Mouse (Mus musculus): ENCODE measurements around the gene Npat. TPM values are rescaled to one million over a fixed set of nuclear protein-coding genes. Genes with fewer than 3 reads are reported as not detected.
A peak's percentile ranks its signal among the peaks of the same experiment; 100 is the strongest.

The Npat gene
- polyA plus RNA-seq, 1 experiment from 2014 or later, result 22.8 TPM

DNA sequence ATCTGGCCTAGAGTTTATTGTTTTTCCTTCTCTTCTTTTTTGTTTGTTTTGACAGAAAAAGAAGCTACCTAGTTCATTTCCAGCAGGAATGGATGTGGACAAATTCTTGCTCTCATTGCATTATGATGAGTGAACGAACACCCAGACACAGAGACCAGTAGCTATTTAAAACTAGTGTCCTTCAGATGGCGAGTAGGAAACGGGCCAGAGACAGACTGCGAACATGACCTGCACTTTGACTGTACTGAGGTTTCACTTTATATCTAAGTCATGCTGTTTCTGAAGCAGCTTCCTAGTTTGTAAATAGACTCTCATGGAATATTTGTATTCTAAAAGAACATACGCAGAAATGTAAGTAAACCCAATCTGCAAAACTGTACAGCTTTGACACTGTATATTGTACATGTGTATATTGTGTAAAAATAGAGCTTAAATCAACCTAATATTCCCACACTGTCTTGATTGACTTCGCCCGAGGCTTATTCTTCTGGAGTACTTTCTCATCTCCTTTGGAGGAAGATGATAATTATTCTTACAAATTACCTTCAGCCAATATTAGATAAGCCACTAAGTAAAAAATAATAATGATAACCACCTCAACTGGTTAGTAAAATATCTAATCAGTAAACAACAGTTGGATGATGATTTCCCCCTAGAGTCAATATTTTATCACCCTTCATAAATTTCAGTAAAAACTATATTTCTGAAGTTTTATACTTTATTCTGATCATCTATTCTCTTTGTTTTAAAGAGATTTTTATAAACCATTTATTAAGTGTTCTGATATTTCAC is 35.9 kb downstream of the Npat start:
- no peak overlapping the region for H3K4me3 ChIP-seq (ENCODE audit: low read depth, low read length)
- 88% methylated on average over 7 of the region's 7 CpGs for WGBS
- no peak overlapping the region for H3K9ac ChIP-seq (ENCODE audit: low read length)
- H3K4me2 ChIP-seq (ENCODE audit: low read length), result no peak overlapping the region
- DNase-seq (ENCODE audit: low spot score) (no peak), ATAC-seq (replicated peaks; ENCODE audit: low FRiP score, low TSS enrichment, low read depth) (no peak)
- H3K27me3 ChIP-seq (replicated peaks; ENCODE audit: control insufficient read depth, insufficient read depth, low read length), result no peaks in the 10 kb centered on the region
- no peak overlapping the region for H3K27ac ChIP-seq (ENCODE audit: low read depth)
- H3K9me3 ChIP-seq (ENCODE audit: control insufficient read depth, low read length), result no peaks in the 10 kb centered on the region
- H3K4me1 ChIP-seq (replicated peaks; ENCODE audit: control insufficient read depth, insufficient read depth, low read length), result no peaks in the 10 kb centered on the region
- peaks cover 72% of the 10 kb centered on the region for H3K36me3 ChIP-seq (ENCODE audit: control insufficient read depth, insufficient read depth, low read length)

DNA sequence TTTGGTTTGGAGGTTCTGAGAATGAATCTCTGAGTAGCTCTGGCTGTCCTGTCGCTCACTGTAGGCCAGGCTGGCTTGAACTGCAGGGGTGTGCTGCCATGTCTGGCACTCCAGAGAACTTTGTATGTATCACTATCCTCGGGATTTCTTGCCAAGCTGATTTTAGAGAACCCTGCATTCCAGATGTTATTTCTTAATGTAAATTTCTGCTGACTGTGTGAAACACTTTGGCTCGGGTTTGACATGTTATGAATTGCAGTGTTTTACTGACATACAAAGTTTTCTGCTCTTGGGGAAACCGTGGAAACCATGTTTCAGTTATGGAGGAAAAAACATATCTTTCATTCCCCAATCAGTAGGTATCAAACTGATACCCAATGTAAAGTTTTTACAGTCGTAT is 38.9 kb downstream of the Npat start:
- no peak overlapping the region for H3K27ac ChIP-seq (ENCODE audit: low read depth)
- no peak overlapping the region for H3K4me2 ChIP-seq (ENCODE audit: low read length)
- H3K9ac ChIP-seq (ENCODE audit: low read length), result no peak overlapping the region
- WGBS, result 69% methylated on average over 5 of the region's 5 CpGs
- H3K4me3 ChIP-seq (ENCODE audit: low read depth, low read length), result no peak overlapping the region
- H3K27me3 ChIP-seq (replicated peaks; ENCODE audit: control insufficient read depth, insufficient read depth, low read length), result no peaks in the 10 kb centered on the region
- ATAC-seq (replicated peaks; ENCODE audit: low FRiP score, low TSS enrichment, low read depth), result no peak
- no peak for DNase-seq (ENCODE audit: low spot score)
- H3K9me3 ChIP-seq (ENCODE audit: control insufficient read depth, low read length), result no peaks in the 10 kb centered on the region
- H3K4me1 ChIP-seq (replicated peaks; ENCODE audit: control insufficient read depth, insufficient read depth, low read length), result no peaks in the 10 kb centered on the region
- peaks cover 76% of the 10 kb centered on the region for H3K36me3 ChIP-seq (ENCODE audit: control insufficient read depth, insufficient read depth, low read length)

DNA sequence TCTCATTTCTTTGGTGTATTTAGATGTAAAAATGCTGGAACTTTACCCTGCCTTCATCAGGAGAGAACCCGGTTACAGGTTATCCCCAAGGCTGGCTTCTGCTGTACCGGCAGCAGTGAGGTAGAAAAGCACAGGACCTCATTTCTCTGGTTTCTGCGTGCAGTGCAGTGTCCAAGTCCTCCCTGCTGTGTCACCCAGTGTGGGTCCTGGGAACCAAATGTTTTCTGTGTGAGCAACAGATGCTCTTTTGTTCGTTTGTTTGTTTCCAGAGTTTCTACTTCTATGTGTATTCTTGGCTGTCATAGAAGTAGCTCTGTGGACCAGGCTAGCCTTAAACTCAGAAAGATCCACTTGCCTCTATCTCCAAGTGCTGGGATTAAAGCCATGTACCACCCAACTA is 45.0 kb downstream of the Npat start:
- Histone ChIP-seq H3K4me1 (replicated peaks; ENCODE audit: control insufficient read depth, insufficient read depth, low read length) (no peaks in the 10 kb centered on the region), H3K9ac (ENCODE audit: low read length) (no peak overlapping the region), H3K4me2 (ENCODE audit: low read length) (no peak overlapping the region), H3K9me3 (ENCODE audit: control insufficient read depth, low read length) (no peaks in the 10 kb centered on the region), H3K27ac (ENCODE audit: low read depth) (no peak overlapping the region), H3K36me3 (ENCODE audit: control insufficient read depth, insufficient read depth, low read length) (peaks cover 87% of the 10 kb centered on the region), H3K4me3 (ENCODE audit: low read depth, low read length) (no peak overlapping the region), H3K27me3 (replicated peaks; ENCODE audit: control insufficient read depth, insufficient read depth, low read length) (no peaks in the 10 kb centered on the region)
- no peak for ATAC-seq (replicated peaks; ENCODE audit: low FRiP score, low TSS enrichment, low read depth)
- WGBS, result 88% methylated on average over 4 of the region's 4 CpGs
- no peak for DNase-seq (ENCODE audit: low spot score)

DNA sequence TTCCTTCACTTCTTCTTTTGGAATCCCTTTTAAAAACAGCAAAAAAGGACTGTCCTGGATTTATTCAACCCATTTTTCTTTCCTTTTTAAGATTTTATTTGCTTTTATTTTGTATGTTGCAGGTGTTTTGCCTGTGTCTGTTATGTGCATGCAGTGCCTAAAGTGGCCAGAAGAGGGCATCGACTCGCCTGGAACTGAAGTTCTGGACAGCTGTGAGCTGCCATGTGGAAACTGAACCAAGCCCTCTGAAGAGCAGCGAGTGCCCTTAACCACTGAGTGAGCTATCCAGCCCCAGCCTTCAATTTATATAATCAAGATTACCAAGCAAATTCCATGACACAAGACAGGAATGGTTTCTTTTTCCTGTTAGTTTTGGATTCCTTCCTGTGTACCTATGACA is 57.9 kb downstream of the Npat start:
- Histone ChIP-seq H3K4me3 (ENCODE audit: low read depth, low read length) (no peak overlapping the region), H3K36me3 (ENCODE audit: control insufficient read depth, insufficient read depth, low read length) (peaks cover 29% of the 10 kb centered on the region), H3K9ac (ENCODE audit: low read length) (no peak overlapping the region), H3K9me3 (ENCODE audit: control insufficient read depth, low read length) (no peaks in the 10 kb centered on the region), H3K4me2 (ENCODE audit: low read length) (no peak overlapping the region), H3K27ac (ENCODE audit: low read depth) (no peak overlapping the region), H3K27me3 (replicated peaks; ENCODE audit: control insufficient read depth, insufficient read depth, low read length) (no peaks in the 10 kb centered on the region), H3K4me1 (replicated peaks; ENCODE audit: control insufficient read depth, insufficient read depth, low read length) (no peaks in the 10 kb centered on the region)
- 0 out of 2 replicates have a peak, but pooled peaks have one; percentile 40 for ATAC-seq (replicated peaks; ENCODE audit: low FRiP score, low TSS enrichment, low read depth)
- peak; percentile 81 for DNase-seq (ENCODE audit: low spot score)
- WGBS, result 9% methylated on average over 3 of the region's 3 CpGs

DNA sequence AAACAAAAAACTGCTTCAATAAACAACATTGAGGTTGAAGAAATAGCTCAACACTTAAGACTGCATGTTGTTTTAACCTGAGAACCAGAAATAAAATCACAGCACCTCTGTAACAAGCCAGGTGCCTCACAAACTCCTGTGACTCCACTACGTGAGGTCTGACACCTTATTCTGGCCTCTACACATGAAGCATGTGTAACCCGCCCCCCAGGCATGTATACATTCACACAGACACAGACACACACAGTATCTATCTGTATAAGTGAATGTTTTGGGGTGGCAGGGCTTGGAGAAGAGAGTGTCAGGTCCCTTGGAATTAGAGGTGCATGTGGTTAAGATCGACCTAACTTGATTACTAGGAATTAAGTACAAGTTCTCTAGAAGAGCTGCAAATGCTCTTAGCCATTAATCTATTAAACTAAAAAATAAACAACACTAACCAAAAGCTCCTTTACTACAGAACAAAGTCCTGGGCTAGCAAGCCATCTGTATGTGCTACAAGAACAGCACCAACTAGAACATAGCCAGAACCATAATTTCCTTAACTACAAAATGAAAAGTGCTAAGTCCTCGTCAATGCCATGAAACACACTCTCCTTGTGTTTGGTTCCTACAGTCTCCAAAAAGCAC is 60.2 kb downstream of the Npat start:
- peak; percentile 34 for DNase-seq (ENCODE audit: low spot score)
- H3K27ac ChIP-seq (ENCODE audit: low read depth), result no peak overlapping the region
- H3K27me3 ChIP-seq (replicated peaks; ENCODE audit: control insufficient read depth, insufficient read depth, low read length), result no peaks in the 10 kb centered on the region
- ATAC-seq (replicated peaks; ENCODE audit: low FRiP score, low TSS enrichment, low read depth), result no peak
- no peak overlapping the region for H3K4me2 ChIP-seq (ENCODE audit: low read length)
- no peak overlapping the region for H3K4me3 ChIP-seq (ENCODE audit: low read depth, low read length)
- peaks cover 4% of the 10 kb centered on the region for H3K4me1 ChIP-seq (replicated peaks; ENCODE audit: control insufficient read depth, insufficient read depth, low read length)
- H3K9ac ChIP-seq (ENCODE audit: low read length), result no peak overlapping the region
- no peaks in the 10 kb centered on the region for H3K9me3 ChIP-seq (ENCODE audit: control insufficient read depth, low read length)
- 89% methylated on average over 4 of the region's 4 CpGs for WGBS
- H3K36me3 ChIP-seq (ENCODE audit: control insufficient read depth, insufficient read depth, low read length), result peaks cover 27% of the 10 kb centered on the region

DNA sequence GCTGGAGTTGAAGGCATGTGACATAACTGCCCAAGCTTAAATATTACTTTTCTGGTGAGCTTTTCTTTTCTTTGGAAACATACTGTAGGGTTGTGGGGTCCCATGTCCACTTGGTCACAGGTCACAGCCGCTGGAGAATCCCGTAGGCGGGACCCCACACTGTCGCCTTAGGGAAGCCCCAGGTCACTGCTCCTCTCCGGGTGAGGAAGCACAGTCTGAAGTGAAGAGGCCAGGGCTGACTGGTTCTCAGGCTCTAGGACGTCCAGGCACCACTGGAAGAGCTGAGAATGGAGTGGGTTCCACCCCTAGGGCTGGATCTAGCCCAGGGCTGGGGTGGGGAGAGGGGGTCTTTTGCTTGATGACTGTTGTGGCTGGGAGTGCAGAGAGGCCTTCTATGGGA is 61.8 kb downstream of the Npat start:
- Histone ChIP-seq H3K4me3 (ENCODE audit: low read depth, low read length) (no peak overlapping the region), H3K9ac (ENCODE audit: low read length) (no peak overlapping the region), H3K36me3 (ENCODE audit: control insufficient read depth, insufficient read depth, low read length) (peaks cover 14% of the 10 kb centered on the region), H3K4me1 (replicated peaks; ENCODE audit: control insufficient read depth, insufficient read depth, low read length) (peaks cover 11% of the 10 kb centered on the region), H3K27me3 (replicated peaks; ENCODE audit: control insufficient read depth, insufficient read depth, low read length) (no peaks in the 10 kb centered on the region), H3K4me2 (ENCODE audit: low read length) (no peak overlapping the region), H3K9me3 (ENCODE audit: control insufficient read depth, low read length) (no peaks in the 10 kb centered on the region), H3K27ac (ENCODE audit: low read depth) (no peak overlapping the region)
- WGBS, result 76% methylated on average over 6 of the region's 6 CpGs
- ATAC-seq (replicated peaks; ENCODE audit: low FRiP score, low TSS enrichment, low read depth) (no peak), DNase-seq (ENCODE audit: low spot score) (no peak)

DNA sequence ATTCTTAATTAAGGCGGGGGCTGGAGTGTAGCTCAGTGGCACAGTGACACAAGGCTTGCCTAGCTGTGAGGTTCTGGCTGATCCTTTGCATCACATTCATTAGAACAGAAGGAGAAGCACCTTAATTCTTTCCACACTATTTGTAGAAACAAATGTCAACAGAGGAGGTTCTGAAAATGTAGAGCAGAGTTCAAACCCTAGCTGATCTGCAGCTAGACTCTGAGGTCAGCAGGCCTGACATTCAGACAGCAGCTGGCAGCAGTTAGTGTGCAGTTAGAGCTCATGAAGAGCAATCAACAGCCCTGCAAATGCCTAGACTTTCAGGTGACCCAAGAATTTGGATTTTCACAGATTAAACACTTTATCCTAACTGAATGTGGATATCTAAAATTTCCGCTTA is 64.7 kb downstream of the Npat start:
- Histone ChIP-seq H3K4me2 (ENCODE audit: low read length) (no peak overlapping the region), H3K36me3 (ENCODE audit: control insufficient read depth, insufficient read depth, low read length) (no peaks in the 10 kb centered on the region; the same call in 1 of the 2 replicates), H3K9me3 (ENCODE audit: control insufficient read depth, low read length) (no peaks in the 10 kb centered on the region), H3K9ac (ENCODE audit: low read length) (no peak overlapping the region), H3K27me3 (replicated peaks; ENCODE audit: control insufficient read depth, insufficient read depth, low read length) (no peaks in the 10 kb centered on the region), H3K27ac (ENCODE audit: low read depth) (no peak overlapping the region), H3K4me1 (replicated peaks; ENCODE audit: control insufficient read depth, insufficient read depth, low read length) (peaks cover 15% of the 10 kb centered on the region), H3K4me3 (ENCODE audit: low read depth, low read length) (no peak overlapping the region)
- 67% methylated on average over 2 of the region's 2 CpGs for WGBS
- ATAC-seq (replicated peaks; ENCODE audit: low FRiP score, low TSS enrichment, low read depth), result no peak
- no peak for DNase-seq (ENCODE audit: low spot score)

DNA sequence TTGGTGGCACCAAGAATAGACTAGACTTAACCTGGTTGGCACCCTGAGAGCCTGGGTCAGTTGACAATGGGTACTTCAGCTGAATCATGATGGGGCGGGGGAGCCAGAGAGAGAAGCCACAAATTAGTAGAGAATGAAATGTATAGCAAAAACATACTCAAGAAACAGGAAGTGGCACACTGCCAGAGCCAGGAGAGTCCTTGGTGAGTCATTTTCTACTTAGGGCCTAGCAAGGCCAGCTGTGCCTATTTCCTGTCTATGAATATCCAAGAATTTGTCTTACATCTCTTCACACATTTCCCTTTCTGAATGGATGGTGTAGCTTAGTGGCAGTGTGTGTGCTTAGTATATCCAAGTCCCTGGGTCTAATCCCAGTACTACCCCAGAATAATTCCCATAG is 66.5 kb downstream of the Npat start:
- Histone ChIP-seq H3K4me2 (ENCODE audit: low read length) (no peak overlapping the region), H3K27ac (ENCODE audit: low read depth) (peak overlapping the region; percentile 33; the same call in 1 of the 2 replicates), H3K27me3 (replicated peaks; ENCODE audit: control insufficient read depth, insufficient read depth, low read length) (no peaks in the 10 kb centered on the region), H3K36me3 (ENCODE audit: control insufficient read depth, insufficient read depth, low read length) (no peaks in the 10 kb centered on the region), H3K9me3 (ENCODE audit: control insufficient read depth, low read length) (no peaks in the 10 kb centered on the region), H3K9ac (ENCODE audit: low read length) (no peak overlapping the region), H3K4me1 (replicated peaks; ENCODE audit: control insufficient read depth, insufficient read depth, low read length) (peaks cover 15% of the 10 kb centered on the region), H3K4me3 (ENCODE audit: low read depth, low read length) (no peak overlapping the region)
- 84% methylated on average over 1 of the region's 1 CpGs for WGBS
- ATAC-seq (replicated peaks; ENCODE audit: low FRiP score, low TSS enrichment, low read depth), result no peak
- no peak for DNase-seq (ENCODE audit: low spot score)

Measured in intestine, embryonic 14.5 days (tissue).